Mouse (Mus musculus): ENCODE data around the gene Slc17a9.

Slc17a9 gene

DNA sequence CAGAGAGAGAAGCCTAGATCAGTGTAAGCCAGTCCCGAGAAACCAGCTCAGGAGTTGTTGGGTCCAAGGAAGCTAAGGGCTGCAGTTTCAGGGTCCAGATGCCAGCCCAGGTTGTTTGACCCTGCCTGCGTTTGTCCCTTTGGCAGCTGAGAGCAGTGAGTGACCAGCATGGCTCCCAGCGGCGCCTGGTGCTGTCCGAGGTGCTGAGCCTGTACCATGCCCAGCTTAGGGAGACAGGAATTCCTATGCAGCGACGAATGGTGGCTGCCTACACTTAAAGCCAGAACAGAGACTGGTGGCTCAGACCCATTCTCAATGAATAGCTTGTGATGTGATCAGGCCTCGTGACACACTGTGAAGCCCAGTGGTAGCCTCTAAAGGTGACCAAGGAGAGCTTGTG lies 30.8 kb downstream of the Slc17a9 start:
- no peak for DNase-seq

- no peak for DNase-seq
Observed at GRCm38 (mm10) chr2:180756786-180757185, 31.7 kb downstream of the Slc17a9 start.

GRCm38 (mm10) chr2:180758513-180759263 lies 33.6 kb downstream of the Slc17a9 start:
- no peak for DNase-seq

- peak; percentile 30 to 32 for DNase-seq
Observed at GRCm38 (mm10) chr2:180764986-180765385, 39.9 kb downstream of the Slc17a9 start.

GRCm38 (mm10) chr2:180765713-180766112 lies 40.6 kb downstream of the Slc17a9 start:
- DNase-seq = no peak

- DNase-seq = no peak
Observed at GRCm38 (mm10) chr2:180775223-180775622, 50.2 kb downstream of the Slc17a9 start.

GRCm38 (mm10) chr2:180775641-180776040 lies 50.6 kb downstream of the Slc17a9 start:
- no peak for DNase-seq

DNA sequence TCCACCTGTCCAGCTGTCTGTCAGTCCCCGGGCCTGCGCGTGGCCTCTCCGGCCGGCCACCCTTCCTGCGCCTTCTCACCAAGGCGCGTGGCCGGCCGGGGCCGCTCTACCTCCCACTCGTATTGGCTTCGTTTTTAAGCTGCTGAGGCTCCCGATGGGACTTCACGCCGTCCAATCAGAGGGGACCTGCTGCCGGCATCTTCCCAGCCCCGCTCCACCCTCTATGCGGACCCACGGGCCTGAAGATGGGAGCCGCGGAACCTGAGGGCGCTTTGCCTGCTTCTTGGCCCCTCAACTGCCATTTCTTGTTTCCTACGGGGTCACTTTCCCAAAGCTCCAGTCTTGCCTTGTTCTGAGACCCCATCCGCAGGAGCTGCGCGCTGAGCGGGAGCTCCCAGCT lies 51.7 kb downstream of the Slc17a9 start, which contains the start of gene Bhlhe23:
Bhlhe23 (minus strand) TSS at position 108 of the 400 bp plus-strand sequence.
- DNase-seq = no peak

GRCm38 (mm10) chr2:180779226-180780104 lies 54.4 kb downstream of the Slc17a9 start:
- DNase-seq = peak; percentile 57 to 67

DNA sequence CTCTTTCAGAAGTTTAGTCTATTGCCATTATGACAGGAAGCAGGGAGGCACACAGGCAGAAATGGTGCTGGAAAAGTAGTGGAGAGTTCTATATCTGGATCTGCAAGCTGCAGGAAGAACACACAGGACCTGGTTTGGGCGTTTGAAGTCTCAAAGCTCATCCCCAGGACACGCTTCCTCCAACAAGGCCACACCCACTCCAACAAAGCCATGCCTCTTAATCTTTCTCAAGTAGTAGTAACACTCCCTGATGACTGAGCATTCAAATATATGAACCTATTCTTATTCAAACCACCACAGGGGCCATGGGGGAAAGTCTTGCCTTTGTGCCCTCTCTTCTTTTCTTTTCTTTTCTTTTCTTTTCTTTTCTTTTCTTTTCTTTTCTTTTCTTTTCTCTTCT lies 55.2 kb downstream of the Slc17a9 start:
- DNase-seq = no peak

DNA sequence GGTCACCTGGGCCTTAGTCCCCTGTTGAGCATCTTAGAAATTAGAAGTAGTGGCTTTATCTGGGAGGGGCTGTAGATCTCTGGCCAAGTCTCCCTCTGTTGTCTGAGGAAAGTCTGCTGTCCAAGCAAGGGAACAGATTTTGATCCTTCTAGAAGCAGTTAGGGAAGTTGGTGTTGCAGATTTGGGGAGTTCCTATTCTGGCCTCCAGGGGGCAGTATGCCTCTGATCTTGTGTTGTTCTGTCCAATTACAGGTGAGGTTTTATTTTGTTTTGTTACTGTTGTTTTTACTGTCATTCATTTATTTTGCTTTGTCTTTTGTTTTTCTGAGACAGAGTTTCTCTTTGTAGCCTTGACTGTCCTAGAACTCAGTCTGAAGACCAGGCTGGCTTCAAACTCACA lies 61.7 kb downstream of the Slc17a9 start:
- peak; percentile 75 to 77 for DNase-seq

GRCm38 (mm10) chr2:180787566-180788232 lies 62.6 kb downstream of the Slc17a9 start:
- DNase-seq = no peak

DNA sequence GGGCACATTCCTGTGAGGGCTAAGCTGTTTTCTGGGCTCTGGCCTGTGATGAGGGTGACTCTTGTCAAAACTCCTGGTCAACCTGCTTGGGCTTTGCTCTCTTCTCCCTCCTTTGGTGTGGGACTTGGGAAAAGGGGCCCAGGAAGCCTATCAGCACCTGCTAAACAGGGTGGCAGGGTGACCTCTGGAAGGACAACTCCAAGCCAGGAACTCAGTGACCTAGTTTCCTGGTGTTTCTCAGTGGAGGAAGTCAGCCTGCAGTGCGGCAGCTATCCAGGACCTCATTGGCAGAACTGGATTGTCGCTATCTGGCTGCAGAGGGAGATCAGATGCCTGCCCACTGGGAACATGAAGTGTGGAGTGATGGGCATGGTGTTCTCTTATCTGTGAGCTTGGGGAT lies 63.3 kb downstream of the Slc17a9 start:
- peak; percentile 51 to 61 for DNase-seq

DNA sequence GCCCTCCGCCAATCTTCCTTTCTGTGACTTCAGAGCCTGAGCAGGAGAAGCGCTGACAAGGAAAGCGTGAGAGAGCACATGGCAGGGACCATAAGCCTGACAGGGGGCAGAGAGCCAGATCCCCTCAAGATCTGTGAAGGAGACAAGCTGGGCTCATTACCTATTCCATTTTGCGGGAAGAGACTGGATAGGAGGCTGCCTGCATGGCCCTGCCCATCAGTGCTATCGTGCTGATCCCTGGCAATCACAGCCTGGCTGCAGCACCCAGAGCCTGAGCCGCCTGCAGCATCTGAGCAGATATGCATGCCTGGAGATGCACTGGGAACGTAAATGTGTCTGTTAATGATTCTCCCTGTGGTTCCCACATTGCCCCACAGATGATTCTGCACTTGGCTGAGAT lies 63.8 kb downstream of the Slc17a9 start:
- peak; percentile 61 to 66 for DNase-seq

GRCm38 (mm10) chr2:180791674-180792073 lies 66.6 kb downstream of the Slc17a9 start:
- DNase-seq = peak; percentile 76

Measured in cerebellum, postnatal 36 days (tissue).